Mouse (Mus musculus) E14TG2a.4 (cell line): Measurements from ENCODE around the gene Kirrel3.
A peak's percentile ranks its signal among the peaks of the same experiment; 100 is the strongest.

Experiments used
- H3K27me3 ChIP-seq: 2 replicates; pipeline ENCODE4 v1.6.1; 2014; ENCODE audit warnings: low read length, control low read depth; ENCODE audit not compliant: insufficient read depth
- H3K36me3 ChIP-seq: 2 replicates; pipeline ENCODE4 v1.6.1; 2014; ENCODE audit warnings: low read length, control low read depth; ENCODE audit not compliant: insufficient read depth
- H3K4me1 ChIP-seq: replicated peaks from 2 replicates; pipeline ENCODE4 v1.6.1; 2014; ENCODE audit warnings: low read depth, low read length, control low read depth
- H3K4me3 ChIP-seq: replicated peaks from 2 replicates; pipeline ENCODE4 v1.5.1; 2014; ENCODE audit warnings: mild to moderate bottlenecking, low read length
- H3K9me3 ChIP-seq: 2 replicates; pipeline ENCODE4 v1.6.1; 2014; ENCODE audit warnings: low read length, control low read depth
- CTCF ChIP-seq: conservative IDR thresholded peaks from 2 replicates; pipeline ENCODE4 v1.5.1; 2014; ENCODE audit warnings: low read length
- NANOG ChIP-seq: IDR thresholded peaks from 2 replicates; pipeline ENCODE4 v1.6.1; 2014; ENCODE audit warnings: borderline replicate concordance, low read length, mixed read lengths
- POU5F1 ChIP-seq: IDR thresholded peaks from 2 replicates; pipeline ENCODE4 v1.6.1; 2014; ENCODE audit warnings: low read length, borderline replicate concordance

The Kirrel3 gene

GRCm38 (mm10) chr9:34463666-34464065 lies 22.0 kb upstream of the Kirrel3 start:
- Histone ChIP-seq H3K36me3 (no peaks in the 10 kb centered on the region), H3K27me3 (no peaks in the 10 kb centered on the region), H3K9me3 (0 out of 2 replicates have a peak, but pooled peaks cover under 1% of the 10 kb centered on the region), H3K4me3 (no peak overlapping the region), H3K4me1 (no peaks in the 10 kb centered on the region)
- TF ChIP-seq CTCF (no peak), NANOG (no peak), POU5F1 (no peak)

GRCm38 (mm10) chr9:34466058-34466457 lies 19.6 kb upstream of the Kirrel3 start:
- H3K36me3 ChIP-seq, result no peaks in the 10 kb centered on the region
- TF ChIP-seq CTCF, result no peak
- TF ChIP-seq NANOG, result no peak
- no peak for TF ChIP-seq POU5F1
- 0 out of 2 replicates have a peak, but pooled peaks cover 4% of the 10 kb centered on the region for H3K9me3 ChIP-seq
- no peaks in the 10 kb centered on the region for H3K4me1 ChIP-seq
- H3K4me3 ChIP-seq, result no peak overlapping the region
- H3K27me3 ChIP-seq, result no peaks in the 10 kb centered on the region

GRCm38 (mm10) chr9:34469180-34469579 lies 16.5 kb upstream of the Kirrel3 start:
- Histone ChIP-seq H3K27me3 (no peaks in the 10 kb centered on the region), H3K36me3 (no peaks in the 10 kb centered on the region), H3K4me1 (no peaks in the 10 kb centered on the region), H3K4me3 (no peak overlapping the region), H3K9me3 (0 out of 2 replicates have a peak, but pooled peaks cover 4% of the 10 kb centered on the region)
- TF ChIP-seq NANOG (no peak), CTCF (no peak; the same call in 1 of the 2 replicates), POU5F1 (no peak)

- H3K27me3 ChIP-seq, result no peaks in the 10 kb centered on the region; the same call in 1 of the 2 replicates
- TF ChIP-seq CTCF (no peak), POU5F1 (no peak), NANOG (no peak)
- no peaks in the 10 kb centered on the region for H3K36me3 ChIP-seq
- H3K4me3 ChIP-seq, result no peak overlapping the region
- no peaks in the 10 kb centered on the region for H3K9me3 ChIP-seq
- H3K4me1 ChIP-seq, result no peaks in the 10 kb centered on the region
Measured at GRCm38 (mm10) chr9:34476206-34476605, 9.5 kb upstream of the Kirrel3 start.

GRCm38 (mm10) chr9:34478494-34478893 lies 7.2 kb upstream of the Kirrel3 start:
- Histone ChIP-seq H3K27me3 (peaks cover 4% of the 10 kb centered on the region), H3K9me3 (no peaks in the 10 kb centered on the region), H3K36me3 (no peaks in the 10 kb centered on the region), H3K4me3 (no peak overlapping the region), H3K4me1 (no peaks in the 10 kb centered on the region)
- no peak for TF ChIP-seq NANOG
- TF ChIP-seq CTCF, result no peak
- no peak for TF ChIP-seq POU5F1

GRCm38 (mm10) chr9:34483236-34483635 lies 2.5 kb upstream of the Kirrel3 start:
- Histone ChIP-seq H3K4me1 (peaks cover 20% of the 10 kb centered on the region), H3K4me3 (no peak overlapping the region), H3K36me3 (no peaks in the 10 kb centered on the region), H3K9me3 (no peaks in the 10 kb centered on the region), H3K27me3 (peaks cover 49% of the 10 kb centered on the region)
- TF ChIP-seq CTCF (no peak), NANOG (no peak), POU5F1 (no peak)

- Histone ChIP-seq H3K9me3 (no peaks in the 10 kb centered on the region), H3K27me3 (peaks cover 64% of the 10 kb centered on the region), H3K4me1 (peaks cover 29% of the 10 kb centered on the region), H3K36me3 (no peaks in the 10 kb centered on the region), H3K4me3 (no peak overlapping the region)
- no peak for TF ChIP-seq CTCF
- no peak for TF ChIP-seq POU5F1
- no peak for TF ChIP-seq NANOG
Measured at GRCm38 (mm10) chr9:34484665-34485064, 1.0 kb upstream of the Kirrel3 start.

- Histone ChIP-seq H3K4me3 (peak overlapping the region; percentile 76), H3K27me3 (peaks cover 96% of the 10 kb centered on the region), H3K36me3 (no peaks in the 10 kb centered on the region), H3K9me3 (no peaks in the 10 kb centered on the region), H3K4me1 (peaks cover 33% of the 10 kb centered on the region)
- TF ChIP-seq NANOG (no peak), CTCF (no peak)
Measured at GRCm38 (mm10) chr9:34488267-34488666, 2.6 kb downstream of the Kirrel3 start.

- H3K27me3 ChIP-seq, result peaks cover 95% of the 10 kb centered on the region
- TF ChIP-seq NANOG, result no peak
- no peak for TF ChIP-seq POU5F1
- TF ChIP-seq CTCF, result no peak
- peak overlapping the region; percentile 76 for H3K4me3 ChIP-seq
- no peaks in the 10 kb centered on the region for H3K36me3 ChIP-seq
- H3K4me1 ChIP-seq, result peaks cover 38% of the 10 kb centered on the region
- H3K9me3 ChIP-seq, result no peaks in the 10 kb centered on the region
Measured at GRCm38 (mm10) chr9:34488700-34489315, 3.1 kb downstream of the Kirrel3 start.
